Mouse (Mus musculus): ENCODE data around the gene Tusc2. TPM values are rescaled to one million over a fixed set of nuclear protein-coding genes. Genes with fewer than 3 reads are reported as not detected.
A peak's percentile ranks its signal among the peaks of the same experiment; 100 is the strongest.

The Tusc2 gene
- total RNA-seq, 1 experiment: 14.2 TPM

- no peak for TF ChIP-seq ZNF384 (IDR thresholded peaks at IDR 0.05; ENCODE audit: low read depth, low read length)
- no peak for TF ChIP-seq ZC3H11A (IDR thresholded peaks at IDR 0.05; ENCODE audit: borderline replicate concordance, low read depth, low read length)
- TF ChIP-seq HCFC1 (IDR thresholded peaks at IDR 0.05; ENCODE audit: borderline replicate concordance, insufficient read depth, low read length): no peak
- no peak for TF ChIP-seq CHD2 (IDR thresholded peaks at IDR 0.05; ENCODE audit: low read depth, low read length)
- no peak for TF ChIP-seq MAFK (IDR thresholded peaks at IDR 0.05; ENCODE audit: insufficient read depth, low read depth, low read length)
- Histone ChIP-seq H3K4me1 (ENCODE audit: control insufficient read depth in 2 of 2, insufficient read depth in 2 of 2, low read length in 2 of 2, poor library complexity in 1 of 2) (peaks cover 2 to 22% of the 10 kb centered on the region in 2 experiments; a peak in 2 of 4 replicates), H3K9ac (ENCODE audit: insufficient read depth, low read depth, low read length, poor library complexity, severe bottlenecking) (0 out of 2 replicates have a peak overlapping the region, but pooled peaks have one; percentile 3), H3K27ac (ENCODE audit: insufficient read depth, low read depth, low read length, poor library complexity, severe bottlenecking) (no peak overlapping the region), H3K36me3 (ENCODE audit: control insufficient read depth, insufficient read depth, low read length, poor library complexity, severe bottlenecking) (no peaks in the 10 kb centered on the region; the same call in 1 of the 2 replicates), H3K4me3 (ENCODE audit: insufficient read depth in 1 of 2, low read depth in 1 of 2, low read length in 2 of 2, poor library complexity in 1 of 2, severe bottlenecking in 1 of 2) (no peak overlapping the region), H3K9me3 (ENCODE audit: control insufficient read depth, insufficient read depth, low read depth, low read length) (no peaks in the 10 kb centered on the region)
- DNase-seq (ENCODE audit: low read depth, low spot score): no peak
- in situ Hi-C loops (cut with MboI; ENCODE audit: low sequenced_read_pairs in 2 of 2, unreplicated experiment in 2 of 2): no loop called here
These were observed 16.2 kb downstream of the Tusc2 start for GRCm38 (mm10) chr9:107579023-107579900.

GRCm38 (mm10) chr9:107580501-107581317 is 17.7 kb downstream of the Tusc2 start, which contains the start of gene Hyal3:
TSS of gene Hyal3 (plus strand) at chr9:107580818.
- in situ Hi-C loops (cut with MboI; ENCODE audit: low sequenced_read_pairs in 2 of 2, unreplicated experiment in 2 of 2): no loop called here
- Histone ChIP-seq H3K9ac (ENCODE audit: insufficient read depth, low read depth, low read length, poor library complexity, severe bottlenecking) (peak within 1 kb of the TSS; percentile 61), H3K9me3 (ENCODE audit: control insufficient read depth, insufficient read depth, low read depth, low read length) (no peaks in the 10 kb centered on the region), H3K36me3 (ENCODE audit: control insufficient read depth, insufficient read depth, low read length, poor library complexity, severe bottlenecking) (no peaks in the 10 kb centered on the region; the same call in 1 of the 2 replicates), H3K4me3 (ENCODE audit: insufficient read depth in 1 of 2, low read depth in 1 of 2, low read length in 2 of 2, poor library complexity in 1 of 2, severe bottlenecking in 1 of 2) (peak within 1 kb of the TSS; percentile 65 to 76), H3K27ac (ENCODE audit: insufficient read depth, low read depth, low read length, poor library complexity, severe bottlenecking) (peak within 1 kb of the TSS; percentile 51), H3K4me1 (ENCODE audit: control insufficient read depth in 2 of 2, insufficient read depth in 2 of 2, low read length in 2 of 2, poor library complexity in 1 of 2) (peaks cover 2 to 21% of the 10 kb centered on the region in 2 experiments; a peak in 1 of 4 replicates)
- TF ChIP-seq ZC3H11A (IDR thresholded peaks at IDR 0.05; ENCODE audit: borderline replicate concordance, low read depth, low read length) (no peak), MAFK (IDR thresholded peaks at IDR 0.05; ENCODE audit: insufficient read depth, low read depth, low read length) (no peak), ZNF384 (IDR thresholded peaks at IDR 0.05; ENCODE audit: low read depth, low read length) (no peak), HCFC1 (IDR thresholded peaks at IDR 0.05; ENCODE audit: borderline replicate concordance, insufficient read depth, low read length) (no peak), CHD2 (IDR thresholded peaks at IDR 0.05; ENCODE audit: low read depth, low read length) (no peak)
- DNase-seq (ENCODE audit: low read depth, low spot score): no peak

GRCm38 (mm10) chr9:107581584-107581983 is 18.5 kb downstream of the Tusc2 start:
- DNase-seq (ENCODE audit: low read depth, low spot score): no peak
- H3K9ac ChIP-seq (ENCODE audit: insufficient read depth, low read depth, low read length, poor library complexity, severe bottlenecking): no peak overlapping the region
- H3K27ac ChIP-seq (ENCODE audit: insufficient read depth, low read depth, low read length, poor library complexity, severe bottlenecking): no peak overlapping the region
- H3K4me1 ChIP-seq (ENCODE audit: control insufficient read depth in 2 of 2, insufficient read depth in 2 of 2, low read length in 2 of 2, poor library complexity in 1 of 2): peaks cover 2 to 17% of the 10 kb centered on the region in 2 experiments; a peak in 1 of 4 replicates
- H3K9me3 ChIP-seq (ENCODE audit: control insufficient read depth, insufficient read depth, low read depth, low read length): no peaks in the 10 kb centered on the region
- H3K36me3 ChIP-seq (ENCODE audit: control insufficient read depth, insufficient read depth, low read length, poor library complexity, severe bottlenecking): no peaks in the 10 kb centered on the region; the same call in 1 of the 2 replicates
- no peak overlapping the region for H3K4me3 ChIP-seq (ENCODE audit: insufficient read depth in 1 of 2, low read depth in 1 of 2, low read length in 2 of 2, poor library complexity in 1 of 2, severe bottlenecking in 1 of 2)
- in situ Hi-C loops (cut with MboI; ENCODE audit: low sequenced_read_pairs in 2 of 2, unreplicated experiment in 2 of 2): no loop called here
- TF ChIP-seq MAFK (IDR thresholded peaks at IDR 0.05; ENCODE audit: insufficient read depth, low read depth, low read length) (no peak), ZC3H11A (IDR thresholded peaks at IDR 0.05; ENCODE audit: borderline replicate concordance, low read depth, low read length) (no peak), HCFC1 (IDR thresholded peaks at IDR 0.05; ENCODE audit: borderline replicate concordance, insufficient read depth, low read length) (no peak), CHD2 (IDR thresholded peaks at IDR 0.05; ENCODE audit: low read depth, low read length) (no peak), ZNF384 (IDR thresholded peaks at IDR 0.05; ENCODE audit: low read depth, low read length) (no peak)

- no peak overlapping the region for H3K27ac ChIP-seq (ENCODE audit: insufficient read depth, low read depth, low read length, poor library complexity, severe bottlenecking)
- H3K4me3 ChIP-seq (ENCODE audit: insufficient read depth in 1 of 2, low read depth in 1 of 2, low read length in 2 of 2, poor library complexity in 1 of 2, severe bottlenecking in 1 of 2): no peak overlapping the region
- in situ Hi-C loops (cut with MboI; ENCODE audit: low sequenced_read_pairs in 2 of 2, unreplicated experiment in 2 of 2): no loop called here
- H3K4me1 ChIP-seq (ENCODE audit: control insufficient read depth in 2 of 2, insufficient read depth in 2 of 2, low read length in 2 of 2, poor library complexity in 1 of 2): peaks cover 2 to 13% of the 10 kb centered on the region in 2 experiments; a peak in 1 of 4 replicates
- H3K9ac ChIP-seq (ENCODE audit: insufficient read depth, low read depth, low read length, poor library complexity, severe bottlenecking): no peak overlapping the region
- TF ChIP-seq MAFK (IDR thresholded peaks at IDR 0.05; ENCODE audit: insufficient read depth, low read depth, low read length) (no peak), ZNF384 (IDR thresholded peaks at IDR 0.05; ENCODE audit: low read depth, low read length) (no peak), CHD2 (IDR thresholded peaks at IDR 0.05; ENCODE audit: low read depth, low read length) (no peak), HCFC1 (IDR thresholded peaks at IDR 0.05; ENCODE audit: borderline replicate concordance, insufficient read depth, low read length) (no peak)
- no peaks in the 10 kb centered on the region; the same call in 1 of the 2 replicates for H3K36me3 ChIP-seq (ENCODE audit: control insufficient read depth, insufficient read depth, low read length, poor library complexity, severe bottlenecking)
- no peaks in the 10 kb centered on the region for H3K9me3 ChIP-seq (ENCODE audit: control insufficient read depth, insufficient read depth, low read depth, low read length)
- no peak for DNase-seq (ENCODE audit: low read depth, low spot score)
These were observed 19.5 kb downstream of the Tusc2 start for GRCm38 (mm10) chr9:107582509-107583062.
